Mouse (Mus musculus) gastrocnemius, postnatal 10 days (tissue): ENCODE data around the gene Sec1. TPM values are rescaled to one million over a fixed set of nuclear protein-coding genes. Genes with fewer than 3 reads are reported as not detected.

ENCODE experiments used
- DNase-seq: peaks from one replicate; pipeline ENCODE4 v3.0.0; 2021; ENCODE audit warnings: mixed read lengths
- total RNA-seq, 2 experiments: library from RNA; stranded (reverse); gene quantifications; 2 replicates each; pipeline ENCODE4 v1.2.3; 2021

Sec1 gene
- total RNA-seq, 2 experiments from 2014 or later: 0.21 TPM; not detected in 1

DNA sequence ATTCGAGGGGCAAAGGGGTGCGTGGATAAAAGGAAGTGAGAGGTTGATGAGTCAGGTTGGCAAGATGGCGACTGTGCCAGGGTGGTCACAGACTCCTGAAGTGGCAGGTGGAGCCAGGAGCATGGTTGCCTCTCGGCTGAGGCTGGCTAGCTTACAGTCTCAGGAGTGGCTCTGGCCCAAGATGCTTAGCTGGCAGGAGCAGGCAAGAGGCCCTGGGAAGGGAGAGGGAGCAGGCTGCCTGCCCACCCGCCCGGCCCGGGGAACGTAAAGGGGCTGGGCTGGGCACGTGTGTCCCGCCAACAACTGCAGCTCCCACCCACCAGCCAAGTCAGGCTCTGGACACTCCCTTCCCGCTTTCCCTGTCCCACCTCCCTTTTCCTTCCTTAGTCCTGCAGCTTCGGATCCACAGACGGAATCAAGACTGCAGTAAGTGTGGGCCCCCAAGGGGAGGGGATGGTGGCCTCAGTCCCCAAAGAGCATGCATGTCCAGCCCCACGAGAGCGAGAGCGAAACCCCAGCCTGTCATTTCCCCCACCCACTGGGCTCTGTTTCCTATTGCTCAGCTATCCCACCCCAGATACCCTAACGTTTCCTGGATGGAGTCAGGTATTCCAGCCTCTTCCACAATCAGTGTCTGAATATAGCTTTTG is 52.7 kb downstream of the Sec1 start:
- DNase-seq: peak; percentile 64

DNA sequence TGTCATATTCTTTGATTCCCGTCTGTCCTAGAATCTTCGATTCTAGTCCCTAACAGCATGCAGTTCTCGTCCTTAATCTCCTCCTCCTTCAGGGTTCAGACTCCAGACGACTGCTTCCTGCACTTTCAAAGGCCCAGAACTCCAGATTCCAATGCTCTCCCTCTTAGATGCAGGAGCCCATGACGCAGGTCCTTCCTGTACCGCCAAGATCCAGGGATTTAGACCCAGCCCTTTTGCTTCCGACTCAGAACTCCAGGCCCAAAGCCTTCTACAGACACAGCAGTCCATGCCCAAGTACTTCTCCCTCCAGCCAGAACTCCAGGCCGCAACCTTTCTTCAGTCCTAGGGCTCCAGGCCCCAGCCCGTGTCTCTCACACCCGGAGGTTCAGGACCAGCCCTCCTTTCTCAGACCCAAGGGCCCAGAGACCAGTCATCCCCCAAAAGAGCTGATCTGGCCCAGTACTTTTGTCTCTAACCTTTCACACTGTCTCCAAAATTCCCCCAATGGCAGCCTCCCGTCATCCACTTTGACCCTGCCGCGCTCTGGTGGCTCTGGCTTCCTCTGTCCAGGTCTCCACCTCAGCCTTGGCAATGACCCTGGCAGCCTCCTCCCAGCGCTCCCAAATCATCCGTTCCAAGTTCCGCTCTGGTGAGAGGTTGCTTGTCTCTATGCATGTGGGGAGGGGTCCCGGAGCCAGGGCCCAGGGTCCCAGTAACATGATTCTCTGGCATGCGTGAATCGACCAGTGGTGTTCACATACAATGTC is 53.8 kb downstream of the Sec1 start:
- DNase-seq: no peak

DNA sequence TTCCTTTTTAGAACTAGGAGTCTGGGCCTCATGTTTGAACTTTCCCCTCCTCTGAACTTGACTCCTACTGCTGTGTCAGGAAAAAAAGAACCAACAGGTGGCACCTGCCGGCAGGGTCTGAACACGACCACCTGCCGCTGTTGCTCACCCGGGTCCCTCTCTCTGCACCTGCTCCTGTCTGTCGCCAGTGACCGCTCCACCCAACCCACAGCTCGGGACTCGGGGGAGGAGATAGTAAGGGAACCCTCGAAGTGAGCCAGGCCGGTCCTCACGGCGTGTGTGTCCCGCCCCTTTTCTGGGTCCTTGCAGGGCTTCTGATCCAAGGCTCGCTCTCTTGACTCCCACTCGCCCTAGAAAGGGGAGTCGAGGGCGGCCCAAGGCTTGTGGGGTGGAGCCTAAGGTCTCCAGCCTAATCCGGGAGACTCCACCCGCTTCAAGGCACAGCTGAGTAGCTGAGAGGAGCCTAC is 54.6 kb downstream of the Sec1 start, which contains the start of gene Mamstr:
Gene Mamstr, plus strand, starts transcription at position 417 of the 467 bp plus-strand sequence.
- DNase-seq: peak; percentile 78

DNA sequence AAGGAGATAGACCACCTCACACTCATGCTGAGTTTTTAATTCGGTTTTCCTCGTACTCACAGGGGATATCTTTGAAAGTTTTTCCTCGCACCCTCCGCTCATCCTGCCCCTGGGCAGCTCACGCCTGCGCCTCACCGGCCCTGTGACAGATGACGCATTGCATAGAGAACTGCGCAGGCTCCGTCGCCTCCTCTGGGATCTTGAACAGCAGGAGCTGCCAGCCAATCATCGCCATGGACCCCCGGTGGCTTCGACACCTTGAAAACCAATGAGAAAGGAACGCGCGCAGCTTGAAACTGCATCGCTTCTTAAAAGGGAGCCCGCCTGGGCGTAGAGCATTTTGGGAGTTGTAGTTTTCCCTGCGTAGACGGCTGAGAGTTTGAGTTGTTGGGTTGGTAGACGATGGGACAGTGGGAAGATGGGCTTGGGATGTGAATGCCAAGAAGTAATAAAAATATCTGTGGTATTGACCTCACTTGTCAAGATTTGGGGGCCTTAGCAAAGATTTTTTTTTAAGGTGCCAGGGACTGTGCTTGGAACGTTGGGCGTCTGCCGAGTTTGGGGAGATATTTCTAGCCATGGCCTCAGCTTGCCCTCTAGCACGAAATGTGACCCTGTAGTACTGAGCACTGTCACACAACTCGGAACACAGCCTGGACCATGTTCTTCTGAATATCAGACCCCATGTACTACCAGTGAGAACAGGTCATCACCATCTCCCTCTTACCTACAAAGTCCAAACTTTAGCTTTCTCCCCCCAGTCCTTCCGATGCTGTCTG is 55.4 kb downstream of the Sec1 start:
- peak; percentile 91 for DNase-seq

GRCm38 (mm10) chr7:45637710-45638109 is 56.5 kb downstream of the Sec1 start:
- no peak for DNase-seq

- no peak for DNase-seq
Measured at GRCm38 (mm10) chr7:45635711-45636688, 58.2 kb downstream of the Sec1 start.

DNA sequence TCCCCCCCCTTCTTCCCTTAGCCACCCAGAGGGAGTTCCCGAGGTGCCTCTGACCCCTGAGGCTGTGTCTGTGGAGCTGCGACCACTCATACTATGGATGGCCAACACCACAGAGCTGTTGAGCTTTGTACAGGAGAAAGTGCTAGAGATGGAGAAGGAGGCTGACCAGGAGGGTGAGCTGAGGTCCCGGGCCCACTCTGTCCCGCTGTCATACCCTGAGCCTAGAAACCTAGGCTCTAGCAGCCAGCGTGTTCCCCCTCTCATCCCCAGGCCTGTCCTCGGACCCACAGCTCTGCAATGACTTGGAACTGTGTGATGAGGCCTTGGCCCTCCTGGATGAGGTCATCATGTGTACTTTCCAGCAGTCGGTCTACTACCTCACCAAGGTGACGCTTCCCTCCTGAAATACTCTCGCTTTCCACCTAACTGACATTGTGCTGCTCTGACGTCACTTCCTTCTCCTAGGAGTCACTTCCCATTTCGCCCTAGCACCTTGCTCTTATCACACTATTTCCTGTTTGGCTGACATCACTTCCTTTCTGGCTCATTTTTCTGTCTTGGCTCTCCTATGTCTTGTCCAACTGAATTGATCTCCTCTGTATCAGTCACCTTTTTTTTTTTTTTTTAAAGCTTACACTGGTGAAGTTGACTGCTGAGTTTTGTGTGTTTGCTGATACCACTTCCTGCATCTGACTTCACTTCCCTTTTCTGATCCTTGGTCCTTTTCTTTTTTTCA is 59.1 kb downstream of the Sec1 start:
- no peak for DNase-seq

GRCm38 (mm10) chr7:45632499-45632898 is 61.7 kb downstream of the Sec1 start:
- DNase-seq: no peak

DNA sequence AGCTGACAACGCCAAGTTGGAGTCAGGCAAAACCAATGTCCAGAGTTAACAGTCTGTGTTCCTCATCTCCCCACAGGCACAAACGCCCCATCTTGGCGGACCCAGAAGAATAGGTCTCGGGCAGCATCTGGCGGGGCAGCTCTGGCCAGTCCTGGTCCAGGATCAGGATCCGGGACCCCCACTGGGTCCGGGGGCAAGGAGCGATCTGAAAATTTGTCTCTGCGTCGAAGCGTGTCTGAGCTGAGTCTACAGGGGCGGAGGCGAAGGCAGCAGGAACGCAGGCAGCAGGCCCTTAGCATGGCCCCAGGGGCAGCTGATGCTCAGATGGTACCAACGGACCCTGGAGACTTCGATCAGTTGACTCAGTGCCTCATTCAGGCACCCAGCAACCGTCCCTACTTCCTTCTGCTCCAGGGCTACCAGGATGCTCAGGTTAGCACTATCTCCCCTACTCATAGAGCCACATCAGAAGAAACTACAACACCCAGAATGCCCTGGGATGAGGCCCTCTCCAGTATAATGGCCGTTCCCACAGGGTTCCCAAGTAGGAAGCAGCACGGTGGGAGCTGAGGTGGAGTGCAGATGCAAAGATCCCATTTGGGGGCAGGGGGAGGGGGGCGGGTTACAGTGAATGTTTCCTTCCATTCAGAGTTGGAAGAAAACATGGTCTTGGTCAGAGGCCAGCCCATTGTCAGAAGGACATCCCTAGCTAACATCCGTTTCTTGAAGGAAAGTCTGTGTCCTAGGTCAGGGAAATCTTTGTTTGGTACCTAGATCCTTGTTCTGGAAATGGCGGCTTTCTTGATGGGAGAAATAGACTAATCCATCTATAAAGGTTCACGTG is 63.9 kb downstream of the Sec1 start:
- no peak for DNase-seq

GRCm38 (mm10) chr7:45628364-45629294 is 65.6 kb downstream of the Sec1 start:
- DNase-seq: peak; percentile 96

Other genes starting within 250 kb of the Sec1 start
- gene Ftl1, start 234.5 kb downstream of the Sec1 start, total RNA-seq: 100 to 1,000 TPM; 173 to 194 TPM
- gene Bax, start 227.5 kb downstream of the Sec1 start, total RNA-seq: 10 to 100 TPM; 29.4 to 29.6 TPM
- not detected for gene Tulp2, start 212.5 kb downstream of the Sec1 start, total RNA-seq
- 1 to 10 TPM; 3.8 to 6.4 TPM for gene Gm45808, start 207.6 kb downstream of the Sec1 start, total RNA-seq
- gene Dhdh, start 205.6 kb downstream of the Sec1 start, total RNA-seq: 1 to 10 TPM; 8.8 to 9.5 TPM
- gene Nucb1, start 184.0 kb downstream of the Sec1 start, total RNA-seq: 100 to 1,000 TPM; 121 to 137 TPM
- 10 to 100 TPM; 16.3 to 16.9 TPM for gene Ppp1r15a, start 168.1 kb downstream of the Sec1 start, total RNA-seq
- gene Plekha4, start 168.1 kb downstream of the Sec1 start, total RNA-seq: 10 to 100 TPM; 14.8 to 16.3 TPM
- gene Hsd17b14, start 139.5 kb downstream of the Sec1 start, total RNA-seq: under 1 TPM in 1 of 2 experiments, not detected in 1; 0.19 TPM
- gene Bcat2, start 124.2 kb downstream of the Sec1 start, total RNA-seq: 10 to 100 TPM; 24.0 to 25.2 TPM
- not detected for gene Fgf21, start 78.9 kb downstream of the Sec1 start, total RNA-seq
- gene Fut1, start 77.1 kb downstream of the Sec1 start, total RNA-seq: not detected
- under 1 TPM in 1 of 2 experiments, not detected in 1; 0.38 TPM for gene Izumo1, start 72.6 kb downstream of the Sec1 start, total RNA-seq
- 10 to 100 TPM; 17.2 to 19.7 TPM for gene Rasip1, start 66.9 kb downstream of the Sec1 start, total RNA-seq
- gene Mamstr, start 54.4 kb downstream of the Sec1 start, total RNA-seq: 100 to 1,000 TPM; 105 to 131 TPM
- gene Fut2, start 28.0 kb downstream of the Sec1 start, total RNA-seq: under 1 TPM in 1 of 2 experiments, not detected in 1; 0.11 TPM
- gene Ntn5, start 10.4 kb downstream of the Sec1 start, total RNA-seq: under 1 TPM; 0.75 to 0.77 TPM
- 1 to 10 TPM; 3.4 to 3.9 TPM for gene Car11, start 5.4 kb upstream of the Sec1 start, total RNA-seq
- 10 to 100 TPM; 35.9 to 37.9 TPM for gene Dbp, start 10.7 kb upstream of the Sec1 start, total RNA-seq
- gene Rpl18, start 21.1 kb upstream of the Sec1 start, total RNA-seq: 100 to 1,000 TPM; 793 to 822 TPM
- 10 to 100 TPM; 11.8 to 13.8 TPM for gene Sphk2, start 23.6 kb upstream of the Sec1 start, total RNA-seq
- under 1 TPM; 0.12 to 0.45 TPM for gene Fam83e, start 26.8 kb upstream of the Sec1 start, total RNA-seq
- not detected for gene Spaca4, start 31.4 kb upstream of the Sec1 start, total RNA-seq
- gene Lmtk3, start 89.3 kb upstream of the Sec1 start, total RNA-seq: under 1 TPM; 0.52 to 0.80 TPM
- gene Sult2b1, start 90.3 kb upstream of the Sec1 start, total RNA-seq: not detected
- gene Cyth2, start 120.2 kb upstream of the Sec1 start, total RNA-seq: 10 to 100 TPM; 45.3 to 45.4 TPM
- gene Kcnj14, start 130.4 kb upstream of the Sec1 start, total RNA-seq: under 1 TPM; 0.36 to 0.45 TPM
- 10 to 100 TPM; 14.8 to 15.4 TPM for gene Grwd1, start 136.5 kb upstream of the Sec1 start, total RNA-seq
- 10 to 100 TPM; 73.5 to 74.7 TPM for gene Kdelr1, start 178.4 kb upstream of the Sec1 start, total RNA-seq
- gene Grin2d, start 184.0 kb upstream of the Sec1 start, total RNA-seq: 1 to 10 TPM in 1 of 2 experiments, under 1 TPM in 1; 0.80 to 1.2 TPM
- under 1 TPM in 1 of 2 experiments, not detected in 1; 0.35 TPM for gene Syngr4, start 202.3 kb upstream of the Sec1 start, total RNA-seq
- gene Tmem143, start 202.5 kb upstream of the Sec1 start, total RNA-seq: 10 to 100 TPM; 42.3 to 47.7 TPM
- gene Emp3, start 227.0 kb upstream of the Sec1 start, total RNA-seq: 10 to 100 TPM; 34.8 to 55.7 TPM
- gene Ccdc114, start 229.7 kb upstream of the Sec1 start, total RNA-seq: 1 to 10 TPM; 1.1 to 1.6 TPM